Mouse (Mus musculus): ENCODE measurements around the gene Prom2. TPM values are rescaled to one million over a fixed set of nuclear protein-coding genes. Genes with fewer than 3 reads are reported as not detected.

Prom2 gene
- polyA plus RNA-seq, 1 experiment, result 15.6 TPM

- H3K4me1 ChIP-seq (ENCODE audit: control insufficient read depth, insufficient read depth, low read length), result no peaks in the 10 kb centered on the region
- no peak overlapping the region for H3K27ac ChIP-seq (ENCODE audit: insufficient read depth, low read depth, low read length)
- 90% methylated on average over 6 of the region's 6 CpGs for WGBS
- TF ChIP-seq POLR2A (IDR thresholded peaks at IDR 0.05; ENCODE audit: low read depth, low read length) (no peak), CTCF (conservative IDR thresholded peaks at IDR 0.05; ENCODE audit: insufficient read depth, insufficient read length, low read depth, low read length) (no peak)
- DNase-seq, result no peak
- H3K4me3 ChIP-seq (ENCODE audit: insufficient read depth, low read depth, low read length), result no peak overlapping the region
- no peaks in the 10 kb centered on the region for H3K27me3 ChIP-seq (replicated peaks; ENCODE audit: control insufficient read depth, insufficient read depth, low read length)
- no peaks in the 10 kb centered on the region for H3K36me3 ChIP-seq (ENCODE audit: control insufficient read depth, insufficient read depth, low read length)
These were observed 35.1 kb downstream of the Prom2 start for GRCm38 (mm10) chr2:127506131-127506632.

DNA sequence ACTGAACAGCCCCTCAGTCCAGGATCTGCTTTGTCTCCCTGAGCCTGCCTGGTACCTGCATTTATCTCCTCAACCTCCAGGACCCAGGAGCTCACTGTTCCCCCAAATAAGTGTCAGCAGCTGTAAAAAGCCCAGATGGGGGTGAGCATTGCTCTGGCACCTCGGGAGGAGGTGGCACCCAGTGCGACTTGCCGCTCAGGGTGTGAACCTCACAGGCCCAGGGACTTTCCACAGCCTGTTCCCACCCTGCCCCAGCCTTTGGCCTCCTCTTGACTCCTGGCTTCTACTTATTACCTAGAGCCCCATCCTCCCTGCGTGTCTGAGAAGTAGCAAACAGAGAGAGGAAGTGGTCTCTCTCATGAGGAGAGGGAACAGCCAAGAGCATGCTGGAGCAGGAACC is 36.1 kb downstream of the Prom2 start:
- H3K4me1 ChIP-seq (ENCODE audit: control insufficient read depth, insufficient read depth, low read length), result no peaks in the 10 kb centered on the region
- H3K27ac ChIP-seq (ENCODE audit: insufficient read depth, low read depth, low read length), result no peak overlapping the region
- DNase-seq, result no peak
- H3K4me3 ChIP-seq (ENCODE audit: insufficient read depth, low read depth, low read length), result no peak overlapping the region
- H3K36me3 ChIP-seq (ENCODE audit: control insufficient read depth, insufficient read depth, low read length), result no peaks in the 10 kb centered on the region
- TF ChIP-seq CTCF (conservative IDR thresholded peaks at IDR 0.05; ENCODE audit: insufficient read depth, insufficient read length, low read depth, low read length) (no peak), POLR2A (IDR thresholded peaks at IDR 0.05; ENCODE audit: low read depth, low read length) (no peak)
- 52% methylated on average over 4 of the region's 4 CpGs for WGBS
- no peaks in the 10 kb centered on the region for H3K27me3 ChIP-seq (replicated peaks; ENCODE audit: control insufficient read depth, insufficient read depth, low read length)

GRCm38 (mm10) chr2:127503751-127504549 is 37.3 kb downstream of the Prom2 start:
- Histone ChIP-seq H3K4me3 (ENCODE audit: insufficient read depth, low read depth, low read length) (no peak overlapping the region), H3K4me1 (ENCODE audit: control insufficient read depth, insufficient read depth, low read length) (no peaks in the 10 kb centered on the region), H3K36me3 (ENCODE audit: control insufficient read depth, insufficient read depth, low read length) (no peaks in the 10 kb centered on the region), H3K27ac (ENCODE audit: insufficient read depth, low read depth, low read length) (no peak overlapping the region), H3K27me3 (replicated peaks; ENCODE audit: control insufficient read depth, insufficient read depth, low read length) (no peaks in the 10 kb centered on the region)
- no peak for DNase-seq
- TF ChIP-seq POLR2A (IDR thresholded peaks at IDR 0.05; ENCODE audit: low read depth, low read length) (no peak), CTCF (conservative IDR thresholded peaks at IDR 0.05; ENCODE audit: insufficient read depth, insufficient read length, low read depth, low read length) (no peak)
- WGBS, result 56% methylated on average over 8 of the region's 8 CpGs

GRCm38 (mm10) chr2:127501061-127501460 is 40.2 kb downstream of the Prom2 start:
- no peaks in the 10 kb centered on the region for H3K27me3 ChIP-seq (replicated peaks; ENCODE audit: control insufficient read depth, insufficient read depth, low read length)
- WGBS, result 51% methylated on average over 7 of the region's 7 CpGs
- H3K36me3 ChIP-seq (ENCODE audit: control insufficient read depth, insufficient read depth, low read length), result no peaks in the 10 kb centered on the region
- TF ChIP-seq POLR2A (IDR thresholded peaks at IDR 0.05; ENCODE audit: low read depth, low read length) (no peak), CTCF (conservative IDR thresholded peaks at IDR 0.05; ENCODE audit: insufficient read depth, insufficient read length, low read depth, low read length) (peak; percentile 86)
- no peak overlapping the region for H3K27ac ChIP-seq (ENCODE audit: insufficient read depth, low read depth, low read length)
- H3K4me3 ChIP-seq (ENCODE audit: insufficient read depth, low read depth, low read length), result no peak overlapping the region
- DNase-seq, result peak; percentile 74
- no peaks in the 10 kb centered on the region for H3K4me1 ChIP-seq (ENCODE audit: control insufficient read depth, insufficient read depth, low read length)

DNA sequence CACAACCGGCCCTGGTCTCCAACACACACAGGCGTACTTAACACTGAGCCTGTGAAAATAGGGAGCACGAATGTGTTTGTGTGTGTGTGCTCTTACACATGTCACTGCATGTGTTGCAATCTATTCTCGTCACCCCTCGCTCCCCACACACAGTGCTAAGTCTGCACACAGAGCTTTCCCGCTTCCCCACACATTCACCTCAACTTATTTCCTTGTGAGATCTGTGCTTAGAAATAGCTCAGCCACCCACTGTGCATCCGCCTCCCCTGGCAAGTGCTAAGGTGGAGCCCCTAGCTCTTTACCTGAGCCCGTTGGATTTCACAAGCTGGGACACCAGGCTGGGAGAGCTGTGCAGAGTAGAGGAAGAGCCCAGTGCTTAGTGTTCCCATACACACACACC is 42.5 kb downstream of the Prom2 start:
- Histone ChIP-seq H3K27ac (ENCODE audit: insufficient read depth, low read depth, low read length) (no peak overlapping the region), H3K4me1 (ENCODE audit: control insufficient read depth, insufficient read depth, low read length) (no peaks in the 10 kb centered on the region), H3K27me3 (replicated peaks; ENCODE audit: control insufficient read depth, insufficient read depth, low read length) (no peaks in the 10 kb centered on the region), H3K4me3 (ENCODE audit: insufficient read depth, low read depth, low read length) (no peak overlapping the region), H3K36me3 (ENCODE audit: control insufficient read depth, insufficient read depth, low read length) (no peaks in the 10 kb centered on the region)
- WGBS, result 88% methylated on average over 8 of the region's 8 CpGs
- TF ChIP-seq POLR2A (IDR thresholded peaks at IDR 0.05; ENCODE audit: low read depth, low read length) (no peak), CTCF (conservative IDR thresholded peaks at IDR 0.05; ENCODE audit: insufficient read depth, insufficient read length, low read depth, low read length) (no peak)
- no peak for DNase-seq

DNA sequence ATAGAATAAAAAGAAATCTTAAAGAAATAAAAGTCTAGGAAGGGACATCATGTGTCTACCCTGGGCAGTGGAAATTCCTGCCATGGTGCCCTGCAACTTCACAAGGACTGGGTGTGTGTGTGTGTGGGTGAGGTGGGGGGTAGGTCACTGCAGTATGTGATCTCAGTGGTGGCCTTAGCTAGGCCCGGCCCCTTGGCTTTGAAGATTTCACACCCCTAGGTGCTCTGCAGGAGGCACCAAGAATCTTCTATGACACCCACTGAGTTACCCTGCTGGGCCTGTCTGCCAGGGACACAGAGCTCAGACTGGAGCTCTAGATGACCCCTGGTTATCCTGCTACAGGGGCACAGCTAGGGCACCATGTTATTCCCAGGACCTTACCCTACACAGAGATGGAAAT is 44.9 kb downstream of the Prom2 start:
- no peaks in the 10 kb centered on the region for H3K36me3 ChIP-seq (ENCODE audit: control insufficient read depth, insufficient read depth, low read length)
- H3K27ac ChIP-seq (ENCODE audit: insufficient read depth, low read depth, low read length), result no peak overlapping the region
- 63% methylated on average over 1 of the region's 1 CpGs for WGBS
- TF ChIP-seq POLR2A (IDR thresholded peaks at IDR 0.05; ENCODE audit: low read depth, low read length) (no peak), CTCF (conservative IDR thresholded peaks at IDR 0.05; ENCODE audit: insufficient read depth, insufficient read length, low read depth, low read length) (no peak)
- H3K4me1 ChIP-seq (ENCODE audit: control insufficient read depth, insufficient read depth, low read length), result no peaks in the 10 kb centered on the region
- no peak overlapping the region for H3K4me3 ChIP-seq (ENCODE audit: insufficient read depth, low read depth, low read length)
- no peak for DNase-seq
- H3K27me3 ChIP-seq (replicated peaks; ENCODE audit: control insufficient read depth, insufficient read depth, low read length), result no peaks in the 10 kb centered on the region

GRCm38 (mm10) chr2:127484476-127485170 is 56.6 kb downstream of the Prom2 start:
- H3K4me3 ChIP-seq (ENCODE audit: insufficient read depth, low read depth, low read length), result no peak overlapping the region
- peak; percentile 88 for DNase-seq
- no peak overlapping the region for H3K27ac ChIP-seq (ENCODE audit: insufficient read depth, low read depth, low read length)
- 11% methylated on average over 19 of the region's 19 CpGs for WGBS
- no peak for TF ChIP-seq CTCF (conservative IDR thresholded peaks at IDR 0.05; ENCODE audit: insufficient read depth, insufficient read length, low read depth, low read length)
- TF ChIP-seq POLR2A (IDR thresholded peaks at IDR 0.05; ENCODE audit: low read depth, low read length), result no peak
- 0 out of 2 replicates have a peak, but pooled peaks cover 5% of the 10 kb centered on the region for H3K4me1 ChIP-seq (ENCODE audit: control insufficient read depth, insufficient read depth, low read length)
- H3K27me3 ChIP-seq (replicated peaks; ENCODE audit: control insufficient read depth, insufficient read depth, low read length), result no peaks in the 10 kb centered on the region; the same call in 1 of the 2 replicates
- H3K36me3 ChIP-seq (ENCODE audit: control insufficient read depth, insufficient read depth, low read length), result no peaks in the 10 kb centered on the region
